Mouse (Mus musculus) layer of hippocampus, postnatal 25 days (tissue): ENCODE results near the gene Zmynd8. TPM values are rescaled to one million over a fixed set of nuclear protein-coding genes. Genes with fewer than 3 reads are reported as not detected.

Experiments
- DNase-seq, 2 experiments: peaks; one replicate each; pipeline ENCODE4 v3.0.0; 2022; ENCODE audit warnings: mixed read lengths in 2 of 2, low spot score in 1 of 2; ENCODE audit errors: extremely low spot score in 1 of 2
- total RNA-seq, 2 experiments: library from RNA; stranded (reverse); gene quantifications; 2 replicates each; pipeline ENCODE4 v1.2.3; 2021

Zmynd8 gene
- total RNA-seq, 2 experiments from 2014 or later = 140 to 173 TPM

- no peak for DNase-seq
These were observed 56.6 kb downstream of the Zmynd8 start for GRCm38 (mm10) chr2:165842241-165842640.

GRCm38 (mm10) chr2:165841805-165842204 is 57.0 kb downstream of the Zmynd8 start:
- DNase-seq = no peak

- no peak for DNase-seq
These were observed 58.0 kb downstream of the Zmynd8 start for GRCm38 (mm10) chr2:165840852-165841251.

- no peak for DNase-seq
These were observed 59.5 kb downstream of the Zmynd8 start for GRCm38 (mm10) chr2:165839317-165839652.

- DNase-seq = no peak
These were observed 60.1 kb downstream of the Zmynd8 start for GRCm38 (mm10) chr2:165838606-165839316.

GRCm38 (mm10) chr2:165834601-165835000 is 64.2 kb downstream of the Zmynd8 start:
- DNase-seq = no peak

GRCm38 (mm10) chr2:165833468-165833867 is 65.3 kb downstream of the Zmynd8 start:
- no peak for DNase-seq

- DNase-seq = no peak
These were observed 66.1 kb downstream of the Zmynd8 start for GRCm38 (mm10) chr2:165832720-165833119.

GRCm38 (mm10) chr2:165832295-165832694 is 66.5 kb downstream of the Zmynd8 start:
- no peak for DNase-seq

GRCm38 (mm10) chr2:165831637-165832289 is 67.1 kb downstream of the Zmynd8 start:
- DNase-seq = no peak

- DNase-seq = no peak
These were observed 70.0 kb downstream of the Zmynd8 start for GRCm38 (mm10) chr2:165828770-165829169.

- peak; percentile 59 to 76 for DNase-seq
These were observed 72.7 kb downstream of the Zmynd8 start for GRCm38 (mm10) chr2:165825964-165826712.

GRCm38 (mm10) chr2:165825261-165825900 is 73.4 kb downstream of the Zmynd8 start:
- no peak for DNase-seq

- no peak for DNase-seq
These were observed 74.0 kb downstream of the Zmynd8 start for GRCm38 (mm10) chr2:165824826-165825225.

GRCm38 (mm10) chr2:165822478-165822877 is 76.3 kb downstream of the Zmynd8 start:
- no peak for DNase-seq

GRCm38 (mm10) chr2:165821671-165822070 is 77.1 kb downstream of the Zmynd8 start:
- DNase-seq = no peak

GRCm38 (mm10) chr2:165820504-165821095 is 78.2 kb downstream of the Zmynd8 start:
- no peak for DNase-seq

- no peak for DNase-seq
These were observed 78.7 kb downstream of the Zmynd8 start for GRCm38 (mm10) chr2:165820073-165820472.

- peak in 1 of 2 experiments; percentile 53 for DNase-seq
These were observed 79.5 kb downstream of the Zmynd8 start for GRCm38 (mm10) chr2:165818985-165819948.
